Mouse (Mus musculus): ENCODE measurements at regions not wholly inside any gene's neighbourhood (a gene's known extent, or its start where the extent isn't known, plus 50 kb on each side); places are given as distances from the start of the nearest gene placed in this dataset.
"Not testable (repeated sequence)": the region's sequence is repeated elsewhere in the genome, so short reads cannot be mapped to it uniquely, and the experiment has no call there.

GRCm38 (mm10) chr12:27977548-27978256 lies 574.5 kb downstream of the Dcdc2c start:
- no peak for DNase-seq (ENCODE audit: low read depth, low spot score)

GRCm38 (mm10) chr12:27962908-27963307 lies 589.3 kb downstream of the Dcdc2c start:
- no peak for DNase-seq (ENCODE audit: low read depth, low spot score)

- DNase-seq (ENCODE audit: low read depth, low spot score) = no peak
Measured at GRCm38 (mm10) chr12:27960064-27960463, 592.1 kb downstream of the Dcdc2c start.

GRCm38 (mm10) chr12:27947646-27948045 lies 604.6 kb downstream of the Dcdc2c start:
- no peak for DNase-seq (ENCODE audit: low read depth, low spot score)

GRCm38 (mm10) chr12:27946866-27947459 lies 604.6 kb upstream of the Sox11 start:
- DNase-seq (ENCODE audit: low read depth, low spot score) = no peak

- no peak for DNase-seq (ENCODE audit: low read depth, low spot score)
Measured at GRCm38 (mm10) chr12:27945411-27945810, 603.0 kb upstream of the Sox11 start.

GRCm38 (mm10) chr12:27941053-27941452 lies 598.7 kb upstream of the Sox11 start:
- DNase-seq (ENCODE audit: low read depth, low spot score) = no peak

- DNase-seq (ENCODE audit: low read depth, low spot score) = no peak
Measured at GRCm38 (mm10) chr12:27932382-27933140, 590.2 kb upstream of the Sox11 start.

- no peak for DNase-seq (ENCODE audit: low read depth, low spot score)
Measured at GRCm38 (mm10) chr12:27928366-27928963, 586.1 kb upstream of the Sox11 start.

- no peak for DNase-seq (ENCODE audit: low read depth, low spot score)
Measured at GRCm38 (mm10) chr12:27926730-27927129, 584.4 kb upstream of the Sox11 start.

- DNase-seq (ENCODE audit: low read depth, low spot score) = no peak
Measured at GRCm38 (mm10) chr12:27920607-27921006, 578.2 kb upstream of the Sox11 start.

- DNase-seq (ENCODE audit: low read depth, low spot score) = no peak
Measured at GRCm38 (mm10) chr12:27916401-27916920, 574.1 kb upstream of the Sox11 start.

GRCm38 (mm10) chr12:27909417-27910100 lies 567.2 kb upstream of the Sox11 start:
- no peak for DNase-seq (ENCODE audit: low read depth, low spot score)

GRCm38 (mm10) chr12:27896682-27897081 lies 554.3 kb upstream of the Sox11 start:
- not testable (repeated sequence) for DNase-seq (ENCODE audit: low read depth, low spot score)

- DNase-seq (ENCODE audit: low read depth, low spot score) = no peak
Measured at GRCm38 (mm10) chr12:27881720-27882119, 539.3 kb upstream of the Sox11 start.

- DNase-seq (ENCODE audit: low read depth, low spot score) = no peak
Measured at GRCm38 (mm10) chr12:27866421-27866820, 524.0 kb upstream of the Sox11 start.

- no peak for DNase-seq (ENCODE audit: low read depth, low spot score)
Measured at GRCm38 (mm10) chr12:27849537-27849936, 507.2 kb upstream of the Sox11 start.

- DNase-seq (ENCODE audit: low read depth, low spot score) = no peak
Measured at GRCm38 (mm10) chr12:27849099-27849498, 506.7 kb upstream of the Sox11 start.

GRCm38 (mm10) chr12:27848141-27848540 lies 505.8 kb upstream of the Sox11 start:
- no peak for DNase-seq (ENCODE audit: low read depth, low spot score)

- no peak for DNase-seq (ENCODE audit: low read depth, low spot score)
Measured at GRCm38 (mm10) chr12:27847397-27847796, 505.0 kb upstream of the Sox11 start.

GRCm38 (mm10) chr12:27844958-27845357 lies 502.6 kb upstream of the Sox11 start:
- no peak for DNase-seq (ENCODE audit: low read depth, low spot score)

All from retina, postnatal 7 days (tissue).